Mouse (Mus musculus) limb, embryonic 11.5 days (tissue): ENCODE results near the gene Ccr7. TPM values are rescaled to one million over a fixed set of nuclear protein-coding genes. Genes with fewer than 3 reads are reported as not detected.

Source experiments
- ATAC-seq: fragments of 200-750 bp; cut with Nextera tagmentation; 2 replicates; pipeline ENCODE4 v1.8.0; 2017; ENCODE audit warnings: low read depth; ENCODE audit not compliant: insufficient number of reproducible peaks, low FRiP score, low TSS enrichment
- DNase-seq: peaks from one replicate; pipeline ENCODE4 v3.0.0-alpha.2; 2015; ENCODE audit warnings: low spot score
- H3K27ac ChIP-seq: fragments of 300-500 bp; sonication (generic); replicated peaks from 2 replicates; pipeline ENCODE4 v1.5.1; 2014; ENCODE audit warnings: low read depth, mild to moderate bottlenecking, low read length
- H3K27me3 ChIP-seq: fragments of 300-500 bp; sonication (generic); 2 replicates; pipeline ENCODE4 v1.6.1; 2014; ENCODE audit warnings: mild to moderate bottlenecking, low read length, mixed read lengths; ENCODE audit not compliant: control insufficient read depth, insufficient read depth
- H3K36me3 ChIP-seq: fragments of 300-500 bp; sonication (generic); 2 replicates; pipeline ENCODE4 v1.6.1; 2014; ENCODE audit warnings: mild to moderate bottlenecking, low read length, moderate library complexity, mixed read lengths; ENCODE audit not compliant: control insufficient read depth, insufficient read depth
- H3K4me1 ChIP-seq: fragments of 300-500 bp; sonication (generic); 2 replicates; pipeline ENCODE4 v1.6.1; 2014; ENCODE audit warnings: low read length, mixed read lengths; ENCODE audit not compliant: control insufficient read depth, insufficient read depth
- H3K4me2 ChIP-seq: fragments of 300-500 bp; sonication (generic); 2 replicates; pipeline ENCODE4 v1.6.1; 2014; ENCODE audit warnings: low read depth, mild to moderate bottlenecking, moderate library complexity; ENCODE audit not compliant: severe bottlenecking
- H3K4me3 ChIP-seq: fragments of 300-500 bp; sonication (generic); 2 replicates; pipeline ENCODE4 v1.5.1; 2014; ENCODE audit warnings: low read depth, low read length
- H3K9ac ChIP-seq: fragments of 300-500 bp; sonication (generic); 2 replicates; pipeline ENCODE4 v1.6.1; 2014; ENCODE audit warnings: mild to moderate bottlenecking, low read length
- H3K9me3 ChIP-seq: fragments of 300-500 bp; sonication (generic); 2 replicates; pipeline ENCODE4 v1.6.1; 2016; ENCODE audit warnings: low read length; ENCODE audit not compliant: control insufficient read depth
- WGBS: fragments of 180-500 bp; shearing (Covaris S2); extraction: QIAGEN DNeasy Blood & Tissue Kit; methylation state at CpG from one replicate; pipeline ENCODE4 v1.1.7; 2014; 5-methylcytosine and 5-hydroxymethylcytosine counted together
- polyA plus RNA-seq: library from polyadenylated mRNA; unstranded; fragments of >200 nt; fragmentation: Nextera tagmentation; extraction: Ambion mirVana; gene quantifications from 2 replicates; pipeline ENCODE4 v1.2.1, GENCODE M21; 2014

Ccr7 gene
- polyA plus RNA-seq, result 1.0 and 1.3 TPM in 2 replicates

GRCm38 (mm10) chr11:99154987-99155641 is at the start of gene Ccr7:
Gene Ccr7 (minus strand): TSS chr11:99155077.
- Histone ChIP-seq H3K27me3 (no peaks in the 10 kb centered on the region), H3K9ac (no peak within 1 kb of the TSS), H3K4me1 (peaks cover 2% of the 10 kb centered on the region; the same call in 1 of the 2 replicates), H3K4me3 (no peak within 1 kb of the TSS), H3K27ac (no peak within 1 kb of the TSS), H3K4me2 (no peak within 1 kb of the TSS), H3K36me3 (no peaks in the 10 kb centered on the region), H3K9me3 (no peaks in the 10 kb centered on the region)
- DNase-seq, result no peak
- 68% methylated on average over 12 of the region's 12 CpGs for WGBS
- ATAC-seq, result no peak

GRCm38 (mm10) chr11:99189154-99189582 is 34.3 kb upstream of the Ccr7 start:
- peak; percentile 73 for DNase-seq

DNA sequence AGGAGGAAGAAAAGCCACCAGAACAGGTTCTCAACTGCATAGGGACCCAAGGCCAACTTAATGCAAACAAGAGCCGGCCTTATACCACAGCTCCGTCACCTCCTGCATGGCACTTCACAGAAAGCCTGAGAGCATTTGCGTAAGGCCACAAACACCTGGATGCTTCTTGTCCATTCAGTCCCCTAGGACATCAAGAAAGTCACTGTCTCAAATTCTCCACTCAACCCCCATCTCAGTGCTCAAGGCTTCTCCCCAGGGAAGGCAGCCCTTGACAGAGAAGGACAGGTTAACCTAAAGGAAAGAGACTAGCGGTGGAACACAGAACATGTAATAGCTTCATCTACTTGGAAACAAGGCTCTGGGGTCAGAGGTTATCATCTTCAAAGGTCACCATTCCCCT is 32.5 kb upstream of the Ccr7 start:
- H3K4me1 ChIP-seq, result no peaks in the 10 kb centered on the region
- H3K9ac ChIP-seq, result no peak overlapping the region
- ATAC-seq (no peak), DNase-seq (no peak)
- 75% methylated on average over 4 of the region's 4 CpGs for WGBS
- no peak overlapping the region for H3K4me3 ChIP-seq
- H3K36me3 ChIP-seq, result no peaks in the 10 kb centered on the region
- no peak overlapping the region for H3K27ac ChIP-seq
- no peak overlapping the region for H3K4me2 ChIP-seq
- H3K27me3 ChIP-seq, result no peaks in the 10 kb centered on the region
- no peaks in the 10 kb centered on the region for H3K9me3 ChIP-seq

More at GRCm38 (mm10) chr11:99189154-99189582, 34.3 kb upstream of the Ccr7 start:
- WGBS, result 21% methylated on average over 14 of the region's 14 CpGs
- no peaks in the 10 kb centered on the region for H3K4me1 ChIP-seq
- H3K4me2 ChIP-seq, result no peak overlapping the region
- no peak overlapping the region for H3K4me3 ChIP-seq
- no peaks in the 10 kb centered on the region for H3K9me3 ChIP-seq
- no peak overlapping the region for H3K9ac ChIP-seq
- no peaks in the 10 kb centered on the region for H3K36me3 ChIP-seq
- no peak overlapping the region for H3K27ac ChIP-seq
- no peak for ATAC-seq
- no peaks in the 10 kb centered on the region for H3K27me3 ChIP-seq

- Histone ChIP-seq H3K27me3 (no peaks in the 10 kb centered on the region), H3K9me3 (no peaks in the 10 kb centered on the region), H3K4me3 (no peak overlapping the region), H3K27ac (no peak overlapping the region), H3K36me3 (no peaks in the 10 kb centered on the region), H3K9ac (no peak overlapping the region), H3K4me1 (no peaks in the 10 kb centered on the region), H3K4me2 (no peak overlapping the region)
- 83% methylated on average over 2 of the region's 2 CpGs for WGBS
- no peak for DNase-seq
- no peak for ATAC-seq
These were observed 32.0 kb upstream of the Ccr7 start for GRCm38 (mm10) chr11:99186836-99187235.

DNA sequence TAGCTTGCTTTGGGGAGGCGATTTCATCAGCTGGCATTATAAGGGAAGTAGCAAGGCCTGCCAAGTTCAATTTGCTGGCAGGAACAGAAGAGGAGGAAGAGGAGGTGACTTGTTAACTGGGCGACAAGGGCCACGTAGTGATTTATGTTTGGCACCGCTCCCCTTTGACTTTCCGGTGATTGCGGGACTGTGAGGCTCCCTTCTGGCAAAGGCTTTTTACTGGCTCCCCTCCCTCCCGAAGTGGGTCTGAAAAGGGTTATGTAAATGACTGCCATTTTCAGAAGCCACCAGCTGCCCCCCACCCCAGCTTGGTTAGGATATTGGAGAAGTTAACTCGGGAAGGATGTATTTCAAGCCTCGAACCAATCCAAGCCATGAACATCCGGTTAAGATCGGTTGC is 27.7 kb upstream of the Ccr7 start:
- WGBS, result 47% methylated on average over 11 of the region's 11 CpGs
- ATAC-seq (no peak), DNase-seq (no peak)
- Histone ChIP-seq H3K4me2 (no peak overlapping the region), H3K27ac (no peak overlapping the region), H3K36me3 (no peaks in the 10 kb centered on the region), H3K9me3 (no peaks in the 10 kb centered on the region), H3K9ac (no peak overlapping the region), H3K4me3 (no peak overlapping the region), H3K4me1 (no peaks in the 10 kb centered on the region), H3K27me3 (no peaks in the 10 kb centered on the region)

DNA sequence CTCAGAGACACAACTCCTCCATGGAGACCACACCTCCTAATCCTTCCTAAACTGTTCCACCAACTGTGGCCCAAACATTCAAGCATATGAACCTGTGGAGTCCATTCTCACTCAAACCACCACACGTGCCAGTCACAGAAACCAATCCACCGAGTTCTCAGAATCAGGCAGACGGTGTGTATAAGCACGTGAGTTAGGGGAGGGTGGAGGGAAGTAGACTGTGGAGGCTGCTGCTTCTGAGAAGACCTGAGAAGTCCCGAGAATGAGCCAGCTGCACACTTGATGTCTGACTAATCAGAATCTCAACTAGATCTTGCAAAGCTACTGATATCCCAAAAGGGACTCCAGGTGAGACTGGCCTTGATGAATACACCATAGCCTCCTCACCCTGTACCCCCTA is 25.2 kb upstream of the Ccr7 start:
- WGBS, result 85% methylated on average over 5 of the region's 5 CpGs
- no peak overlapping the region for H3K9ac ChIP-seq
- no peak for ATAC-seq
- H3K4me2 ChIP-seq, result no peak overlapping the region
- no peaks in the 10 kb centered on the region for H3K4me1 ChIP-seq
- no peaks in the 10 kb centered on the region for H3K27me3 ChIP-seq
- H3K4me3 ChIP-seq, result no peak overlapping the region
- H3K27ac ChIP-seq, result no peak overlapping the region
- no peak for DNase-seq
- H3K9me3 ChIP-seq, result no peaks in the 10 kb centered on the region
- no peaks in the 10 kb centered on the region for H3K36me3 ChIP-seq

- Histone ChIP-seq H3K9me3 (no peaks in the 10 kb centered on the region), H3K36me3 (no peaks in the 10 kb centered on the region), H3K9ac (no peak overlapping the region), H3K27me3 (no peaks in the 10 kb centered on the region), H3K27ac (no peak overlapping the region), H3K4me1 (no peaks in the 10 kb centered on the region), H3K4me2 (no peak overlapping the region), H3K4me3 (no peak overlapping the region)
- DNase-seq, result no peak
- WGBS, result 94% methylated on average over 1 of the region's 3 CpGs
- no peak for ATAC-seq
These were observed 23.0 kb upstream of the Ccr7 start for GRCm38 (mm10) chr11:99177925-99178198.

GRCm38 (mm10) chr11:99177054-99177924 is 22.4 kb upstream of the Ccr7 start:
- H3K36me3 ChIP-seq, result no peaks in the 10 kb centered on the region
- no peak for DNase-seq
- no peaks in the 10 kb centered on the region for H3K9me3 ChIP-seq
- no peaks in the 10 kb centered on the region for H3K27me3 ChIP-seq
- H3K4me2 ChIP-seq, result no peak overlapping the region
- no peak for ATAC-seq
- H3K9ac ChIP-seq, result no peak overlapping the region
- no peaks in the 10 kb centered on the region for H3K4me1 ChIP-seq
- 71% methylated on average over 5 of the region's 5 CpGs for WGBS
- H3K4me3 ChIP-seq, result no peak overlapping the region
- H3K27ac ChIP-seq, result no peak overlapping the region
